Mouse (Mus musculus): ENCODE data around the gene Nrxn1.
"Not testable (repeated sequence)": the region's sequence is repeated elsewhere in the genome, so short reads cannot be mapped to it uniquely, and the experiment has no call there.

The Nrxn1 gene

GRCm38 (mm10) chr17:90253451-90254131 lies 839.3 kb downstream of the Nrxn1 start:
- no peak for DNase-seq (ENCODE audit: low spot score)

GRCm38 (mm10) chr17:90252196-90252595 lies 840.7 kb downstream of the Nrxn1 start:
- DNase-seq (ENCODE audit: low spot score) = no peak

- no peak for DNase-seq (ENCODE audit: low spot score)
Measured at GRCm38 (mm10) chr17:90247071-90247849, 845.6 kb downstream of the Nrxn1 start.

GRCm38 (mm10) chr17:90244339-90244738 lies 848.5 kb downstream of the Nrxn1 start:
- DNase-seq (ENCODE audit: low spot score) = no peak

- DNase-seq (ENCODE audit: low spot score) = no peak
Measured at GRCm38 (mm10) chr17:90238964-90239363, 853.9 kb downstream of the Nrxn1 start.

GRCm38 (mm10) chr17:90238517-90238916 lies 854.4 kb downstream of the Nrxn1 start:
- no peak for DNase-seq (ENCODE audit: low spot score)

- DNase-seq (ENCODE audit: low spot score) = not testable (repeated sequence)
Measured at GRCm38 (mm10) chr17:90235674-90236073, 857.2 kb downstream of the Nrxn1 start.

- DNase-seq (ENCODE audit: low spot score) = no peak
Measured at GRCm38 (mm10) chr17:90234806-90235205, 858.1 kb downstream of the Nrxn1 start.

- no peak for DNase-seq (ENCODE audit: low spot score)
Measured at GRCm38 (mm10) chr17:90208547-90208946, 884.3 kb downstream of the Nrxn1 start.

GRCm38 (mm10) chr17:90207617-90208016 lies 885.3 kb downstream of the Nrxn1 start:
- no peak for DNase-seq (ENCODE audit: low spot score)

- DNase-seq (ENCODE audit: low spot score) = no peak
Measured at GRCm38 (mm10) chr17:90203993-90204392, 888.9 kb downstream of the Nrxn1 start.

- no peak for DNase-seq (ENCODE audit: low spot score)
Measured at GRCm38 (mm10) chr17:90202785-90203184, 890.1 kb downstream of the Nrxn1 start.

GRCm38 (mm10) chr17:90196772-90197171 lies 896.1 kb downstream of the Nrxn1 start:
- DNase-seq (ENCODE audit: low spot score) = no peak

GRCm38 (mm10) chr17:90141602-90142001 lies 951.3 kb downstream of the Nrxn1 start:
- peak; percentile 25 for DNase-seq (ENCODE audit: low spot score)

GRCm38 (mm10) chr17:90130836-90131235 lies 962.0 kb downstream of the Nrxn1 start:
- no peak for DNase-seq (ENCODE audit: low spot score)

- DNase-seq (ENCODE audit: low spot score) = no peak
Measured at GRCm38 (mm10) chr17:90129183-90129582, 963.7 kb downstream of the Nrxn1 start.

- DNase-seq (ENCODE audit: low spot score) = no peak
Measured at GRCm38 (mm10) chr17:90127561-90127960, 965.3 kb downstream of the Nrxn1 start.

GRCm38 (mm10) chr17:90122796-90123481 lies 969.9 kb downstream of the Nrxn1 start:
- no peak for DNase-seq (ENCODE audit: low spot score)

GRCm38 (mm10) chr17:90116241-90116640 lies 976.6 kb downstream of the Nrxn1 start:
- no peak for DNase-seq (ENCODE audit: low spot score)

GRCm38 (mm10) chr17:90094999-90095398 lies 997.9 kb downstream of the Nrxn1 start:
- no peak for DNase-seq (ENCODE audit: low spot score)

GRCm38 (mm10) chr17:90088314-90088650 lies 1004.6 kb downstream of the Nrxn1 start:
- peak; percentile 87 for DNase-seq (ENCODE audit: low spot score)

GRCm38 (mm10) chr17:90087616-90088313 lies 1005.1 kb downstream of the Nrxn1 start:
- DNase-seq (ENCODE audit: low spot score) = no peak

Data from embryo, embryonic 10.5 days (tissue).